Mouse (Mus musculus) megakaryocyte, embryonic 14.5 days (primary cell): ENCODE measurements at regions not wholly inside any gene's neighbourhood (a gene's known extent, or its start where the extent isn't known, plus 50 kb on each side); places are given as distances from the start of the nearest gene placed in this dataset.

Source experiments
- FLI1 ChIP-seq: IDR thresholded peaks from 2 replicates; pipeline ENCODE4 v1.6.1; 2012; ENCODE audit warnings: low read length, inconsistent platforms, mixed read lengths
- GATA1 ChIP-seq: IDR thresholded peaks from 3 replicates; pipeline ENCODE4 v1.6.1; 2012; ENCODE audit warnings: mixed read lengths, low read length, inconsistent platforms, borderline replicate concordance

DNA sequence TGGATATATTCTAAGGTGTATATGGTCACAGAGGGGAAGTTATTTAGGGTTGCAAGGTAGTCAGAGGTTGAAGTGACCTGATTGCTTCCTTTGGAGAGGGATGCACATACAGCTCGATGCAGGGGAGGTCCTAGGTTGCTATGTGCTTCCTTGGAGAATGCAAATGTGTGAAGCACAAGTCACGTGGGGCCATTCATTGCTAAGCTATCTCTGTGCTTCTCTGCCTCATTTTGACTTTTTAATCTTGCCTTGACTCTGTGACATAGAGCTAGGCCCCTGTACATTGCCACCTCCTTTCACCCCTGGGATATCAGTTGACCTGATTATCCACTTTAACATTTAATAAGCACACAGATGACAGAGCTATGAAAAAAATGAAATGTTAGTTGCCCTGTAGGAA is 446.2 kb upstream of the Cwc22 start:
- TF ChIP-seq FLI1 (no peak), GATA1 (no peak)
